Mouse (Mus musculus) cerebellum, adult 9-11 months (tissue): ENCODE measurements at regions not wholly inside any gene's neighbourhood (a gene's known extent, or its start where the extent isn't known, plus 50 kb on each side); places are given as distances from the start of the nearest gene placed in this dataset.
A peak's percentile ranks its signal among the peaks of the same experiment; 100 is the strongest.

ENCODE experiments used
- DNase-seq: peaks from one replicate; pipeline ENCODE4 v3.0.0; 2022

GRCm38 (mm10) chr17:88175951-88176623 is 111.0 kb upstream of the Fbxo11 start:
- no peak for DNase-seq

DNA sequence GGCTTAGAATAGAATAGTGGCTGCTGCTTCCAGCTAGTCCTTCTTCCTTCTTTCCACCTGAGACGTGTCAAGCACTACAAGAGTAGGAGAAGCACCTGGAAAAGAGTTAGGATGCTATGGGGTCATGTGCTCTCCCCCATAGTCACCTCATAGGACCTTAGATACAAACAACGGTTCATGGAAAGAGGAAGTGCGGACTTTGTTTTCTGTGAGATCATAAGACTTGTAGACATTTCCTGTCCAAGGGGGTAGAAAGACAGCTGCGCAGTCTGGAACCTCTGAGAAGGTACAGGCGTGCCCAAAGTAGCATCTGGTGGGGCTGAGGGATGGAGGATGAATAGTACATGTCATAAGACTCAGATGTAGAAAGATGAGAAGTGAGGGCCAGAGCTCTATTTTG is 125.6 kb upstream of the Fbxo11 start:
- no peak for DNase-seq

- DNase-seq: no peak
Observed at GRCm38 (mm10) chr17:88191444-88191843, 126.4 kb upstream of the Fbxo11 start.

DNA sequence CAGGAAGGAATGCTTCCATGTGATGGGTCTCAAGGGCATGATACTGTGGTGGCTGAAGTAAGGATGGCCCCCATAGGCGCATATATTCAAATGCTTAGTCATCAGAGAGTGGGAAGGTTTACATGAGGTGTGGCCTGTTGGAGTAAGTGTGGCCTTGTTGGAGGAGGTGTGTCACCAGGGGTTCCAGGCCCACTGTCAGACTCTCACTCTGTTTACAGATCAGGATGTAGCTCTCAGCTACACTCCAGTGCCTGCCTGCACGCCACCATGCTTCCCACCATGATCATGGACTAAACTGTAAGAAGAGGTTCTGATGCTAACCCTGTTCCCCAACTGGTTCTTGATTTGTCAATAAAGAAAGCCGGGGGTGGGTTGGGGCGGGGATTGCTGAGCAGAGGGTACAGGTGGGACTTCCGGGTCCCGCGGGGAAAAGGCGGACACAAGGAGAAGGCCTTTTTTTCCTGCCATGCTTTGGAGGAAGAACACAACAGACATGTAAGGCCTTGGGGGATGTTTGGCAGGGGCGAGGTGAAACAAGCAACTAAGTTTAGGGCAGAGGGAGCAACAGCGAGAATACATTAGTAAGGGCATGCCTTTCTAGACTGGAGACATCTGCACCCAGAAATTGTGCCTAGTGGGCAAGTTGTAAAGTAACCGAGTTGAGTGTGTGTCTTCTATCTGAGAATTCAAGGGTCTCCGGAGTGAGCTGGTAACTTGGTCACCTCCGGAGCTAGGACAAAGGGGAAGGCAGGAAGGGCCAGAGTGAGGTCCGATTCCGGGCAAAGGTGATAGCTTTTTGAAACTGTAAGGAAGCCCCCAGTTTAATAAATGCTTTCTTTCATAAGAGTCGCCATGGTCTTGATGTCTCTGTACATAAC is 127.1 kb upstream of the Fbxo11 start:
- no peak for DNase-seq

DNA sequence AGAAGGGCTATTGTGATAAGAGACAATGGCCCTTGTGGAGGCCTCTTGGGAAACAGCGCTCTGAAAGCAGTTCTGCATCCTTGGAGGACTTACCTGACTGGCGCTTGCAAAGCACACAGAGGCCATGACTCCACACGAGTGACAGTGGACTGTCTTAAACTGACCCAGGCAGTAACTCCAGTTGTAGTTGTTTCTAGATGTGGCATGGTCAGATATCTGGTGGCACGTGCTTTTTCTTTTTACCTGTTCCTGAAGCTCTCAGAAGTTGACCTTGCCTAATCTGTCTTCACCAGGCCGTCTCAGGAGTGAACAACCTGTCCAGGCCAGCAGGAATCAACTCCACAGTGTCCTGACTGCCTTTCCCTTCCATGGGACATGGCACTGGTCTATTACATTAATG is 129.6 kb upstream of the Fbxo11 start:
- DNase-seq: no peak

GRCm38 (mm10) chr17:88195303-88195702 is 130.2 kb upstream of the Fbxo11 start:
- DNase-seq: no peak

GRCm38 (mm10) chr17:88195893-88196292 is 130.8 kb upstream of the Fbxo11 start:
- no peak for DNase-seq

DNA sequence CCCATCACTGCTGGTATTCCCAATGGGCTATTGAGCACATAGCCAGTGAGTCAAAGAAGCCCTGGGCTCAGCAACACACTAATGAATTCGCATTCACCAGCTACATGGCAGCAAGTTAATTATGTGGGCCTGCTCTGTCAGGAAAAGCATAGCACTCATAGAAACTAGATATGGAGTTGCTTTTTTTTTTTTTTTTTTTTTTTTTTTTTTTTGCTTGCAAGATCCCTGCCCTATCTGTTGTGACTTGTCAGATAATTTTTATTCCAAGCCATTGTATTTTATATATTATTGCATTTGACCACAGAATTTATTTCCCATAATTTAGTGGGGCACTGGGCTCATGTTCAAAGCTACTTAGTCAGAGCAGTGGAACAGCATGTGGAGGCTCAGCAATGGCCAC is 131.2 kb upstream of the Fbxo11 start:
- no peak for DNase-seq

DNA sequence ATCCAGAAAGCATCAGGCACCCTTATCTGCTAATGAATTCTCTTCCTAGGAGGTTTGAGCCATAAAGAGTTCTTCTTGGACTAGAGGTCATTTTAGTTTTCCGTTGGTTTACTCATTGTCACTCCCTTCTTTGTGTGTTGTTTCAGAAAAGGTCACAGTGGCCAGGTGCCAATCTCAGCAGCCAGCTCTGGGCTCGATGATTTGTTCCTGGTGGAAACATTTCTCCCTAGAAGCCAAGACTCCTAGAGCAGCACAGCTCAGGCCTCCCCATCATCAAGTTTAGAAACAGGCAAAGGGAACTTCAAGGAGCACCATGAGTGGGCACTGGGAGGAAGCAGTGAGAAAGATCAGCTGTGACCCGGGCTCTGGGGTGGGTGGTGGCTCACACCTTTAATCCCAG is 132.3 kb upstream of the Fbxo11 start:
- no peak for DNase-seq

DNA sequence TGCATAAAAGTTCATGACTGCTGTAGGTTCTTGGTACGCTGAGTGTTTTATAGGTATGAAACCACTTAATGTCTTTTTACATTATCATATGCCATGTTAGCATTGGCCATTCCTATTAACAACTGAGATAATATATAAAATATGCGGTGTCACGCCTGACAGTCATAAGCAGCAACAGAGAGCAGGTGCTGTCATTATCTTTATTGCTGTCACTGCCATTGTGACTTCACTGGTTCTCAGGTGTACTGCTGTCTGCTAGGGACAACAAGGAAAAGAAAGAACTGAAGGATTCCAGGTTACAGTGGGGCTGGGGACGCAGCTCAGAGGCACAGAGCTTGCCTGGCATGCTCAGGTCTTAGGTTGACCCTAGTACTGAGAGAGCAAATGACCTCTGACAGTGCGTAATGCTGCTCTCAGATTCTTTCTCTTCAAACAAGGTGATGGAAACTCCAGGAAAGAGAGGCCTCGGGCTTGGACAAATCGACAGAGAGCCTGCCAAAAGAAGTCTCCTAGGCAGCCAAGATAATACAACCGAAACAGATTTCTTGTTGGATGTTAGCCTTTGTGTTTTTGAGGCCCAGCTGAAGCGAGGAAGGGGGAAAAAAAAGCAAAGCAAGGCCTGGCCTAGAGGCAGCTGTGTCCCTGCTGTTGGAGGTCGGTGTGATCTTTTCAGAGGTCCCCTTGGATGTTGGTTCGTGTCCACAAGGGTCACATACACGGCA is 136.3 kb upstream of the Fbxo11 start:
- DNase-seq: no peak

GRCm38 (mm10) chr17:88202214-88202613 is 137.1 kb upstream of the Fbxo11 start:
- DNase-seq: no peak

DNA sequence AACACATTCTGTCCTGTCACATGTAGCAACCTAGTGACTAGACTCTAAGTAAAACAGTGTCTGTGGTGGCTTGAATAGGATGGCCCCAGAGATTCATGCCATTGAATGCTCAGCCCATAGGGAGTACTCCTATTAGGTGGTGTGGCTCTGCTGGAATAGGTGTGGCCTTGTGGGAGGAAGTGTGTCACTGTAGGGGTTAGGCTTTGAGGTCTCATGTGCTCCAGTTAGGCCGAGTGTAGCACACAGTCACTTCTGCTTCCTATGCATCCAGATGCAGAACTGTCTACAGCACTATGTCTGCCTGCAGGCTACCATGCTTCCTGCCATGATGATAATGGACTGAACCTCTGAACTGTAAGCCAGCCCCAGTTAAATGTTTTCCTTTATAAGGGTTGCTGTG is 144.5 kb upstream of the Fbxo11 start:
- no peak for DNase-seq

GRCm38 (mm10) chr17:88212121-88212520 is 147.0 kb upstream of the Fbxo11 start:
- DNase-seq: no peak

DNA sequence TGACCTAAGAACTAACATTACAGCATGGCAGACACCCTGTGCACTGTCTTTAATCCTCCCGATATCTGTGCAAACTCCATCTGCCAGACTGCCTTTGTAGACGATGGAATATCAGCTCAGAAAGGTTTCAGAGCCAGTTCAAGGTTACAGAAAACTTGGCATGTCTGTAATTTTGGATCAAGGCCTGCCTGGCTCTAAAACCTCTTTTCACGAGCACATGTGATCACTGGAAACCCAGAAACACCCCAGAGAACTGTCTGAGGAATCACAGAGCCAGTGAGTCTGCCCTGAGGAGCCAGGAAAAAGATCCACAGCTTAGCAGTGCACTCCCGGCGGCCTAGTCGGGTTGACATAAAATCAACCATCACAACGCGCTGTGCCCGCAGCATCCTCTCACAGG is 149.7 kb upstream of the Fbxo11 start:
- DNase-seq: no peak

DNA sequence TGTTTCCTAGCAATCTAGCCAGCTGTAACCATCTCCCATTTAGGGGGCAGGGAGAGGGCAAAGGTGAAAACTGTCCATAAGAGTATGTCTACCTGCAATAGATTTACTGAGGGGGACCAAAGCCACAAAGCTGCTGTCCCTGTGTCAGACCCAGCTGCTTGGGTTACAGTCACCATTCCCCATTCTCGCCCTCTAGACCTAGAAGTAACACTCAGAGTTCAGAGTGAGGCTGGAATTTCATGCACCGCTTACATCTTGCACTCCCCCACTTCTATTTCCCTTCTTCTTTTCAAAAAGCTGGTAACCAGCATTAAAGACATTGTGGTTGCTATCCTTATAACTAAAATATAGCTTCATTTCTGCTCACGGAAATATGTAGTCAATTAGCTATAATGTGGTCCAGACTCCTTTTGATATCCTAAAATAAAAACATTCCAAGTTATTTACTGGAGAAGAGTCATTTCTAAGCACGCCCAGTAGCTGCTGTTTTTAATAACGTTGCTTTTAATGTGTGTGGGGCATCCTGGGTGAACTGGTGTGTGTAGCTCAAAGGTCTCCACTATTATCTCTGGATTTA is 157.4 kb upstream of the Fbxo11 start:
- no peak for DNase-seq

DNA sequence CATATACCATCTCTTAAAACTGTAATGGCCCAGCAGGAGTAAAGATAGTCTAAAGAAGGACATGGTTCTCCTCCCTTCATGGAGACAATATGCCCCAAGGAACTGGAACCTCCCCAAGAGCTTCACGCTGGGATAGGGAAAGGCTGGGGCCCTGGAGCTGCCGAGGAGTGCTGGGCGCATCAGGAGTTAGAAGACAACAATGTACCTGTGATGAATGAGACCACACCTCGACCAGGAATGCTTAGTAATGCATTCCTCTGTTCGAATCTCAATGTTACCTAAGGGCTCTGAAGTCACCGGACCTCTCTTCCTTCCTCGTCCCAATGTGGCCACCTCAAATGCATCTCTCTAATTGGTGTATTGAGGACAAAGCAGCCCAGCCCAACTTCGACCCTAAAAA is 175.4 kb upstream of the Fbxo11 start:
- DNase-seq: no peak

- DNase-seq: no peak
Observed at GRCm38 (mm10) chr17:88248625-88249024, 183.5 kb upstream of the Fbxo11 start.

- DNase-seq: peak; percentile 59
Observed at GRCm38 (mm10) chr17:88251949-88252521, 186.9 kb upstream of the Fbxo11 start.

- peak; percentile 81 for DNase-seq
Observed at GRCm38 (mm10) chr17:88255744-88256598, 184.5 kb upstream of the Foxn2 start.

GRCm38 (mm10) chr17:88256599-88257544 is 183.6 kb upstream of the Foxn2 start:
- DNase-seq: peak; percentile 87

DNA sequence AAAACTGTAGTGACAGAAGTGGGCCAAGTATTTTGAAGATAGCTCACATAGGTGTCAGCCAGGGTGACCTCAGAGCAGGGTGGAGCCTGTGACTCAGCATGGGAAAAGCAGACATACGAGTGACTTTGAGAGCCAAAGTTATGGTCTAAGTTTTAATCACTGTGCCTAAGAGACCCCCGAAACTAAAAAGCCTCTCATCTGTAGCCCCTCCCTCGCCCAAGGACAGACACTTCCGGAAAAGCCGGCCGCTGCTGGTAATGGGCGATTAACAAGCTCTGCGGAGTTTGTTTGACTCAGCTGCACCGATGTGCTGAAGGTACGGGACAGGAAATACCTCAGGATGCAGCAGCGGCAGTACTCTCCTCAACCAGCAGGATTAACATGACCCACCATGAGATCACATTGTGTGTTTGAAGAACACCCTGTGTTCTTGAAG is 182.1 kb upstream of the Foxn2 start:
- peak; percentile 30 for DNase-seq
